Mouse (Mus musculus) ES-CJ7 (cell line): ENCODE data around the gene Tuba3b.

Experiments
- DNase-seq: peaks from one replicate; pipeline ENCODE4 v3.0.0; 2011; ENCODE audit warnings: low read depth, low spot score

The Tuba3b gene

DNA sequence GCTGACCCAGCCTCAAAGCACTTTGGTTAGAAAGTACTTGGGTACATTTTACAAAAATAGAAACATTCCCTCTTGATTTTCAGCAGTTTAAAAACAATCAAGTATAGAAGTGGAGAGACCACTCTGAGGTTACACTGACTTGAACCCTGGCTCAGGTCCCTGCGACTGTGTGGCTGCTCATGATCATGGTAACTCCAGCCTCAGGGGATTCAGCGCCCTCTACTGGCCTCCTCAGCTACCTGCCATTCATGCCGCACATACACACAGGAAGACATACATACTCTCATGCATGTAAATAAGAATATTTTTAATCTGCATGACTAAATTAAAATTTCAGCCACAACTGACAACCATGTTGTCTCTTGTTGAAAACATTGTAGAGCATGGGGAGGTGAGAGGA is 50.2 kb downstream of the Tuba3b start:
- peak; percentile 24 for DNase-seq

DNA sequence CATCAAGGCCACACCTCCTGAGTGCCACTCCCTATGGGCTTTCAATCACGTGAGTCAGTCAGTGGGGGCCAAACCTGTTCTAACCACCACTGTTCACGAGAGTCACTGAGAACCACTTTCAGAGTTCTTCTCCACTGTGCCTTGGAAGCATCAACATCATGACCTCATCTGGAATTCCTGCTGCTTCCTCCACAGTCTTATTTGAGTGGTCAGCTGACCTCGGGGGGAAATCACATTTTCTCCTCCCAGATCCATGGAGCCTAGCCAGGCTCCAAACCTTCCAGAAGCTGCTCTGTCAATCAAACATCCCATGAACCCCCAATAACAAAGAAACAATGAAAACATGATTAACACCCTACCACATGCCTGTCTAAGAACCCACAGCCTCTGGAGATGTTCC is 52.1 kb downstream of the Tuba3b start:
- DNase-seq, result no peak

DNA sequence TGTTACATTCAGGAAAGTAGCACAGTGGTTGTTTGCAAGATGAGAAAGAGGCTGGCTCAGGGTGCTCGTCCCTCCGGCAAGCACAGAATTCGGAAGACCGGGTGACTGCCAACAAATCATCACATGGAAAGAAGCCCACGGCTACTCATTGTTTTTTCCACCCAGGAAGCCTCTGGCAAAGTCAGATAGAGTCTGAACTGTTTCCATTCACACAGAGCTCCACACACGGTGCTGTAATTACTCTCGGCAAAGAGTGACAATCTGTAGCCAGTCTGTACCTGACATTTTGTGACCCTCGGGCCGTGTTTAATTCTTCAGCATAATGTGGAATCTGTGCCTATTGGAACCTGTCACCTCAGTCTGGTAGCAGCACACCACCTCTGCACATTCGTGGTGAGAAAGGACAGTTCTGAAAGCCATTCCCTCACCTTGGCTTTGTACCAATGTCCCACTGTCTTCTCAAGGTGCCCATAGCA is 54.1 kb downstream of the Tuba3b start:
- no peak for DNase-seq
